Mouse (Mus musculus) embryo, embryonic 10 days (tissue): ENCODE data around the gene Gm21983.

Experiments
- DNase-seq: peaks from one replicate; pipeline ENCODE4 v3.0.0-alpha.2; 2015; ENCODE audit warnings: low spot score

Gm21983 gene

DNA sequence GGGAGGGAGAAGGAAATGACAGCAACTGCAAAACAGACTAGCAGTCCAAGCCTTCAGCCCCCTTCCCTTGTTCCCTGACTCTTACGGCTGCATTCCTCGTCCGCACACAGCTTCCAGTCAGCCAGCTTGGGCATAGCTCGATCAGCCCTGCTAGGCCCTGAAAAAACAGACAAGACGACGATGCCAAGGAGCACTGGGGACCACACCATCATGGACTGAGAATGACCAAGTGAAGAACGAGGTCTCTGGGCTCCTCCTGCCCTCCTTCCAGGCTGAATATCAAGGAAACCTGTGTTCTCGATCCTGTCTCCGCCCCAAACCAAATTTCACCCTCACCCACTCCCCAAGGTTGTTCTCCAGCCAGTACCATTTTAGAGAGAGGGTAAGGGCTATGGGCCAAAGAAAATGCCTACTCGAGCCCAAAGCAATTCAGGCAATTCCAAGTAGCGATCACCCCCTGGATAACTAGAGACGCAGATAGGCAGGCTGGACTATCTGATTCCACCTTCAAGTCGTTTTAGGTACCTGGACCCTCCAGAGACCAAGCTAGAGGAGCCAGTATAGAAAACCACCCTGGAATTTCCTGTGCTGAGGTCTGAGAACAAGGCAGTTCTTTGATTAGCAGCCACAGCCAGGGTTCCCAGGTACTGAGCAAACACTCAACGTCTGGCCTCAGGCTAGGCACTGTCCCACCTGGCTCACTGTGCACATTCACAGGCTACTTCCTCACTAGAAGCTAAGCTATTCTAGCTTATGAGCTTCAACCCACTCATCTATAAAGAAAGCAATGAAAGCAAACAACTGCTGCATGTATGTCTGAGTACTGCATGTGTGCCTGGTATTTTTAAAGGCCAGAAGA is at the start of gene Gm21983, which contains the start of gene Mia:
Gene Gm21983 (minus strand): TSS at position 250 of the 859 bp plus-strand sequence.
Gene Mia (minus strand): TSS at position 321 of the 859 bp plus-strand sequence.
- DNase-seq = no peak

DNA sequence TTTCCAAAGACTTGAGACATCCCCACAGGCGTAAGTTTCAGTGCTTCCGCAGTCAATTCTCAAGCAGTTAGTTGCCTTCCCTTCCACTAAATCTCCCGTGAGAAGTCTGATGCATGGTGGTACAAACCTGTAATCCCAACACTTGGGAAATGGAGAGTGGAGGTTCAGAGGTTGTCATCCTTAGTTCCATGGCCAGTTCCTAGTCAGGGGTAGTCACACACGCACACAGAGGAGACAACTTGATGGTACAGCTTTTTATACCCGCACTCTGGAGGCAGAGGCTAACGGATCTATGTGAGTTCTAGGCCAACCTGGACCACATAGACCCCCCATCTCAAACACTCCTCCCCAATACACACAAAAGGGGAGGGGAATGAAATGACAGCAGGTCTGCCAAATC is 48.0 kb upstream of the Gm21983 start:
- no peak for DNase-seq

DNA sequence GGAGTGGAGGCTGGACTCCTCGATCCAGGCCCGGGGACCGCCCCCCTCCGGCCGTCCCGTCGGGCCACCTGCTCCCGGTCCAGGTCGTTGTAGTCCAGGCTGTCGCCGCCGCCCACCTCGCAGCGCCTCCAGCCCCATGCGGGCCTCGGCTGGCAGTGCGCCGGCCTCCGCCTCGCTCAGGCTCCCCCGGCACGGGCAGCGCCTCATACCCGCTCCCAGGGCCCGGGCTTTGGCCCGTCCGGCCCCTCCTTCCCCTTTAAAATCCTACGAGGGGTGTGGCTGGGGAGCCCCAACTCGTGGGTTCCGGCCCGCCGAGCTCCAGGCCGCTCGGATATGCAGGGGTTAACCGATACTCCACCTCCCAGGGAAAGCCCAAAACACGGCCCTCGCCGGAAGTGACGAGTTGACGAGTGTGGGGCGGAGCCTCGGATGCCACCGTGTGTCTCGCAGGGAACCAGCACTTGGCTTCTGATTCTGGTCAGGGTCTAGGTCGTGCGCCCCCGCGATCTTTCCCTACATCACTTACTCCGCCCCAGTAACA is 47.5 kb upstream of the Gm21983 start, which contains the start of gene Itpkc:
Gene Itpkc (minus strand): TSS at position 381 of the 541 bp plus-strand sequence.
- peak; percentile 99 for DNase-seq

DNA sequence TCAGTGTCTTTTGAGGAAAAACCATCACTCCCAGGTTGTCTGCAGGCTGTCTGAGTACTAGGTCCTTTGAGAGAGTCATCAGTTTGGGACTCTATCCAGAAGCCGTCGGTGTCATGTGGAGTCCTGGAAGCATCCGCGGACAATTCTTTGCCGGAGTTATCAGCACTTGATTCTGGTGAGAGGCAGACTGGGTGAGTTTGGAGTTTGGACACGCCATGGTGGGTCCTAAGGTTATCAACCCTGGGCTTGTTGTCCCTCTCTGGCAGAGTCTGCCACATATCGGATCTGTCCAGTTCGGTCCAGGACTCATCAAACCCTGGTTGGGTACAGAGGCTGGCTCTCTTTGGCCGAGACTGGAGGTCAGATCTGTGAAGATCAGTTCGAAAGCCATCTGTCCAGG is 46.8 kb upstream of the Gm21983 start:
- no peak for DNase-seq

DNA sequence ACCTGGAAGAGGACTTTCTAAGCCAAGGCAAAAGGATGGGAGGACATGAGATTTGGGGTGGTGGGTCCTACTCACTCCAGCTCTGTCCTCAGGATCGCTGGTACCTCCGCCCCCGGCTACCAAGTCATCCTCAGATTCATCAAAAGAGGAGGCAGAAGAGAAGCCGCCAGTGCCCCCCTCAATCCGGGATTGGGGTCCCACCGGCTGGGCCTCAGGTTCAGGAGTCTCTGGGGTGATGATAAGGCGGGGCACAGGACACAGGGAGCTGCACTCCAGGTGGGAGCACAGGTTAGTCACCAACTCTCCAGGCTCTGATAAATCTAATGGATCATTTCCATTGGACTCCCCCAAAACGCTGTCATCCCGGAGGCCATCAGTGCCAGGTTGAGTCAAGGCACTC is 46.4 kb upstream of the Gm21983 start:
- no peak for DNase-seq

DNA sequence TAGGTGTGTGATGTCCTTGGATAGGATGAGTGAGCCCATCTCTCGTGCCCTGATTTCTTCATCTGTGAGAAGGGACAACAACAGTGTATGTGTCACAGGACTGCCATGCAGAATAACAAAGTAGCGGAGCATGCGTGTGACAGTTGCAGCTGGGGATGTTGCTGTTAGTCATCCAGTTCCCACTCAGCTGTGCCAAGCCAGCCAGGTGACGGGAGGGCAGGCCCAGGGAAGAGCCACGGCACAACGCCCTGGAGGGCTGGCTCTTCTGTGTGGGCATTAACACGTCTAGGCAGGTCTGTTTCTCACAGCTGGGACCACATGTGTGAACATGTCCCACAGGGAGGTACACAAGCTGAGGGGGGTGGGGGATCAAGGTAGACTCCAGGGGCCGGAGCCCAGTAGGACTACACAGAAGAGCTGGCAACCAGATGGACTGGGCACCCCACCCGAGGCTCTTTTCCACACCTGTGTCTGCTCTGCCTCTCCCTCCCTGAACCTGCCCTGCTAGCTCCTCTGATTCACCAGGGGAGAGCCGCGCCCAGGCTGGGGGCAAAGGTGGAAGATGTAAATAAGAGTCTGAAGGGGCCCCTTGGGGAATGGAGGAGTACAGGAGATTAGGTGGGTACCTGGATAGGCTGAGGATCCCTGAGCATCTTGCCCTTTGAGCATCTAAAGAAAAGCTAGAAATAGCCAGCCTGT is 44.1 kb upstream of the Gm21983 start:
- no peak for DNase-seq

DNA sequence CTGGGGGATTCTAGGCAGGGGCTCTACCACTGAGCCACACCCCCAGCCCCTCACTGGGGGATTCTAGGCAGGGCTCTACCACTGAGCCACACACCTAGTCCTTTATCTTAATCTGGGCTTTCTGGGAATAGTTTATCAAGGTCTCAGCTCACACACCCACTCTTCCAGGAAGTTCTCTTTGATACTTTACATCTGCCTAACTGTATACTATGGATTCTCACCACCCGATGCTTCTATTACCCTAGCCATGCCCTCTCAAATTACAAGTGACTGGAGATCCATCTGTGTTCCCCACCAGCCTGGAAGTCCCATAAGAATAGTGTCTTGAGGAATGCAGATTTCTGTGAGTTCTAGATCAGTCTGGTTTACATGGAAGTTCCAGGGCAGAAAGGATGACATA is 41.7 kb upstream of the Gm21983 start:
- no peak for DNase-seq

DNA sequence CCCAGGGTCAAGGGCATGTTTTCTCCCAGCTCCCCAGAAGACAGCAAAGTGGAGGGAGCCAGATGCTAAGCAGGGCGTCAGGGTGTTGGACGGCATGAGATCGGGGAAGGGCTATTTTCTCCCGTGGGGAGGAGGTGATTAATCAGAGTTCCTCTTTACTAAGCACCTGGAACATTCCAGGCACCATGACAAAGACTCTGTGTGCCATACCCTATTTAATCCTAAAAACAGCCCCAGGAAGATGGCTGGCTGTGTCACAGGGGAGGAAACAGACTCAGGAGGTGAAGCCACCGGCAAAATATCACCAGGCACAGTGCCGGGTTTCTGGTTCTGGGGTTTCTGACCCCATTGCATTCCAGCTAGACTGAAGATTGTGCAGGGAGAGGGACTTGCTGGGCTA is 41.1 kb upstream of the Gm21983 start:
- no peak for DNase-seq

DNA sequence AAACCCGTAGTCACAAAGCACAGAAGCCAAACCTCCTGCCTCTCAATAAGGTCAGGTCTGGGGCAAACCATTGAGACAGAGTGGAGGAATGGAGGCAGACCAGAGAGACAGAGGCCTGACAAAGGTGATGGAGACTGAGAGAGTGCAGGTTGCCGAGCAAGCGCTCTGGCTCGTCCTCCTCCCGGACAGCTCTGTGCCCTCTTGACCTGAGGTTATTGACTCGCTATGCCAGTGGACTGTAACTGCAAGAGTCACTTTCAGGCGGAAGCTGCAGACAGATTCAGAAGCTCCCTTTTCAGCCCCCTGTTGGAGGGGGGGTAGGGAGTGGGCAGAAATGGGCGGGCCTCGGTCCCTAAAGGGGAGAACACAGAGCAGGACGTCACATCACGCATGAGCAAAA is 39.1 kb upstream of the Gm21983 start:
- DNase-seq = no peak

DNA sequence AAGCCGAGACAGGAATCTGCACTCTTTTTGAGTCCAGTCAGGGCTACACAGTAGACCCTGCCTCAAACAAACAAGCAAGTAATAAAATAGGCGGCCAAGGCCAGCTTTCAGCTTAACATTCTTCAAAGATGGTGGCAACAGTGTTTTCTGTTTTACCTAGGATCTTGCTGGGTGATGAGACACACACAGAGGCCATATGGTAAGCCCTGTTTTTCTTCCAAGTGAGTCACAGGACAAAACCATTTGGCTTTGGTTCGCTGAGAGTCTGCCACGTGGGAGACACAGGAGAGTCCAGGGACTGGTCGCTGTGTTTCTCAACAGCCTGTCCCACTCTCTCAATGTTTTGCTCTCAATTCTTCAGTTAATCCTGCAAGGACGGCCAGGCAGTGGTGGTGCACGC is 37.7 kb upstream of the Gm21983 start:
- no peak for DNase-seq

DNA sequence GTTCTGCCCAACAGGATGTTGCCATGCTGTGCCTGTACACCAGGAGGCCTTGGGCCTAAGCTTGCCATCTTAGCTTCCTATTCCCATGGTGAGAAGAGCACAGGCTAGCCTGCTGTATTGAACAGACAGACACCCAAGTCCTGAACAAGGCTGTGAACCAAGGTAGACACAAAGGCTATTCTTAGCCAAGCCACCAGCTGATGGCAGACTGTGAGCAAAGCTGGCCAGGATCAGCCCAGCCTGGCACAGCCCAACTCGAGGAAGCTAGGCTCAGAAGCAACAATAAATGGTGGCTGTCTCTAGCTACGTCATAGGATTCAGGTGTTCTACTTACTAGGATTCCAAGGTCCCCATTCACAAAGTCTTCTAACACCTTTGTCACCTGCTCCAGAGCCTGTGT is 31.7 kb upstream of the Gm21983 start:
- DNase-seq = no peak

DNA sequence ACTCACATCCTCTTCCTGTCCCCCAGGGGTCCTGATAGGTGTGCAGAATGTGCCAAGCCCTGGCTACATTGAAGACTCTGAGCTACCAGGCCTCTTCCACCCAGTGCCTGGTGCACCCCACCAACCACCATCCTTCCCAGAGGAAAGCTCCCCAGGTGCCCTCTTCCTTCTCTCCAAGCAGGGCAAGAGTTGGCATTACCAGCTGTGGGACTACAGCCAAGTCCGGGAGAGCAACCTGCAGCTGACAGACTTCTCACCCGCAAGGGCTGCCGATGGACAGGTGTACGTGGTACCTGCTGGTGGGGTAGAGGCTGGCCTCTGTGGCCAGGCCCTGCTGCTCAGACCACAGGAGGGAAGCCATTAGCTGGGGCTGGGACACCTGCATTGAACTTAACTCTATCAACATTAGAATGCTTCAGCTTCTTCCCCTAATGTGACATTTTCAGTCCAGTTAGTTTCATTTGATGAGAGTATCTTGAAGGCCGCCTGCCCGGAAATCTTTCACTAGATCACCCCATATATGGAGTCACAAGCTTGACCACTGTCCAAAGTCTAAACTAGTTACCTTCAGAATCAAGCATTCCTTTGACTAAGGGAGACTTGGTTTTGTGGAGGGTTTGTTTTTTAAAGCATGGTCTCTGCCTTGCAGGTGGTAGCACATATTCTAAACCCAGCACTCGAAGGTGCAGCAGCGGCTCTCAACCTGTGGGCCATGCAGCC is 23.0 kb upstream of the Gm21983 start:
- no peak for DNase-seq

DNA sequence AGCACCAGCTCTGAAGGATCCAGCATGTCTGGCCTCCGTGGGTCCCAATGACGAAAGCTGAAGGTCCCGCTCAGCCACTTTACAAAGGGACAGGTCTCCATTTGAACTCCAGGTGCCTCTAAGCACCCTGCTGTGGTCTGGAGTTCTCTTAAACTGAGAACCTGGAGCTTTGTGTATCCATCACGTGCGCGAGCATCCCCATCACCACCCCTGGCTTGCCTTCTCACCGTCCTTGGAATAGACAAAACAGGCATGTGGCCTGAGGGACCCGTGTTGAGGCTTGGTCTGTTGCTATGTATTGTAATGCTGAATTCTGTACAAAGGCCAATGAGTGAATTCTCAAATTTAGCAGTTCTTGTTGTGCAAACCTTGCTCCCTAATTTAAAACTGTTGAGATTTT is 17.9 kb upstream of the Gm21983 start:
- DNase-seq = no peak

DNA sequence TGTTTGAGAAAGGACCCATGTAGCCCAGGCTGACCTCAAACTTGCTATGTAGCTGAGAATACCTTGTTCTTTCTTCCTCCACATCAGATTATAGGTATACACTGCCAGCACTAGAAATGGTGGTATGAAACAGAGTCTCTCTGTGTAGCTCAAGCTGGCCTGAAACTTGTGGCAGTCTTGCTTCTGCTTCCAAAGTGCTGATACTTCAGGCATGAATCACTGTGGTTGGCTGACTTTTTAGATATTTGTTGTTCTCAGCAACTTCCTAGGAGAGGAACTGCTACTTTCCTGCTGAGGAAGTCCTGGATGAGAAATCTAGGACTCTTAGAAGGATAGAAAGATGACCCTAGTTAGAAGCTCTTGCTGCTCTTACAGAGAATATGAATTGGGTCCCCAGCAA is 17.5 kb upstream of the Gm21983 start:
- no peak for DNase-seq

DNA sequence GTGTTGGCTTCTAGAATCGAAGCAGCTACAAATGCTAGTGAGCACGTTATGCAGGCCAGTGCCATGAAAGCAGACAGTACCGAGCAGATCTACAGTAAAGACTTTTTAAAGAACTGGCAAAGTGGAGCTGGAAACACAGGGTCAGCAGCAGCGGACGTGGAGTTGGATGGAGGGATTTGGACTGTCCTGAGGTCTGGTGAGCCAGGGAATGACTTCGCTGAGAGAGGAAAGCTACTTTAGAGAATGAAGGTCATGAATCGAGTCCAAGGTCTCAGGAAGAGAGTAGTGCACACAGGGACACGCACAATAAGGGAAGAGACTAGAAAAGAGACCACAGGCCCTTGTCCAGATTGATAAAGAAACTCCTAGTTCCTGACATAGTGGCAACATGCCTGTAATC is 16.7 kb upstream of the Gm21983 start:
- no peak for DNase-seq

DNA sequence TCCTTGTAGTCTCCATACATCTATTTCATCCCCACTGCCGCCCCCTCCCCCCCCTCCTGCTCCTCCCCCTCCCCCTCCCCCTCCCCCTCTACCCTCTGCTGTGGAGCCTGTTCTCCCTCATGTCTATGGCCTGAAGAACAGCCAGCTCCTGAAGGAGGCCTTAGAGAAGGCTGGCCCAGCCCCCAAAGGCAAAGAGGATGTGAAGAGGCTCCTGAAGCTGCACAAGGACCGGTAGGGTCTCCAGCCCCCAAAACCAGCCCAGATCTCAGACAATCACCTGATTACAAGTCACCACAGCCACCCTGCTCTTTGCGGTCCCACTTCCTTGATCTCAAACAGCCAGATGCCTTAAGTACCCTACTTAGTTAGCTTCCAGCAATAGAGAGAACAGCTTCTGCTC is 16.2 kb upstream of the Gm21983 start:
- no peak for DNase-seq

DNA sequence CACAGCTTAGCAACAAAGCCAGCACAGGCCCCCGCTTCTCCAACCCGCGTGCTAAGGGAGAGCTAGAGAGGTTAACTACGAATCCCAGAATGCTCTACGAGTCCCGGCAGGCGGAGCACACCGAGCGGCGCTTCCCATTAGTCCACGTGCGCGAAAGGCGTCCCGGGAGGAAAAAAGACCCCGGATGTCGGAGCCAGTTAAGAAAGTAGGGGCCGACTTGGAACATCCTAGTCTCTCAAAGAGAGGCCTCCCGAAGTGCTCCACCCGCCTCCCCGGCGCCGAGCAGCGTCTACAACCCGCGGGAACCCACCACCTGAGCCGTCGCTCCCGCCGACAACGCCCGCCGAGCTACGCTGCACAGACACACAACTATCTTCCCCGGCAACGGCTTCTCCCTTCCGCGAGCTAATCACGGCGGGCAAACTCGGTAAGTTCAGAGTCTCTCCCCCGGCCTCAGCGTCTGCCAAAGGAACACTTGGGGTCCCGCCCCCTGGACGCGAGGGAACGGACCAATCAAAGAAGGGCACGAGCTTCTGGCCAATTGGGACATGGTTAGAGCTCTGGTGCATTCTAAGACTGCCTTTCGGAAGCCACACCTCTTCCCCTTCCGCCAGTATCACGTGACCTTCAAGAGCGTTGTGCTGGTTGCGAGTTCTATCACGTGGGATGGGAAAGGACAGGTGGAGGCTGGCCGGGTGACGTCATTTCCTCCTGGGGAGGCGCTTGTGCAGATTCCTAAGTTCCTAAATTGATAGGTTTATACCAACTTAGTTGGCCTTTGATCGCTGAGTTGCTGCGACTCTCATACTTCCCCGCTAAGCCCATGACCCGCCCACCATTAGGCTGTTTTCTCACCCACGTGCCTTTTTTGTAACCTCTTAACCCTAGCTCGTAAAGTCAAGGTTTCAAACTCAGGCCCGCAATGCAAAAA is 15.1 kb upstream of the Gm21983 start, which contains the start of the genes BC024978 and Snrpa:
Gene BC024978 (plus strand): TSS at position 101 of the 931 bp plus-strand sequence.
Gene Snrpa (minus strand): TSS at position 591 of the 931 bp plus-strand sequence.
- DNase-seq = peak; percentile 99

DNA sequence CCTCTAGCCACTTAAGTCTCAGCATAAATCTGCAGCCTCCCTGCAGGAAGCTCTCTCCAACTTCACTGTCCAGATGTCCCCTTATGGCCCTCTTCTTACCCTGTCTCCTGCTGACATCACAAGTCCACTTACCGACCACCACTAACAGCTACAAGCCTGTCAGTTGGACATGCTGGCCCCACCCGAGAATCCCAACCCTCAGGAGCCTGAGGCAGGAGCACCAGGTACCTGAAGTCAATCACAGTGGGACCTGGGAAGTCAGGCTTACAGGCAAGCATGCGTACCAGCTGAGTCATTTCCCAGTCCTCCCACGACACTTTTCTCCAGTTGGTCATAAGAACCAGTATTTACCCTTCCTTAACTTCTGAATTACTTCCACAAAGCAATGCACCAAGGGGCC is 12.8 kb upstream of the Gm21983 start:
- DNase-seq = no peak

DNA sequence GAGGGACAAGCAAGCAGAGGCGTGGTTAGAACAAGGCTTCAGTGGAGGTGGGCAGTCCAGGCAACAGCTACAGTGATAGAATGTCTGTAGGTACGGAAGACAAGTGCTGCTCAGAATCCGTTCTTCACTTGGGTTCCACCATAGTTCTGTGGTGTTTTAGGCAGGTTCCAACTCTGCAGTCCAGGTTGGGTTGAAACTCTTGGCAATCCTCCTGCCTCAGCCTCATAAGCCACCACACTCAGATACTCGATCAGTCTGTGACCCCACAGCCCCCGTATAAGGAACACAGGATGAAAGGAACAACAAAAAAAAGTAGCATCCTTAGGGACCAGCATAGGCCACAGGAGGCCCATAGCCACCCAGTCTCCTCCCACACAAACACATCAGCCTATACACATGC is 11.5 kb upstream of the Gm21983 start:
- no peak for DNase-seq

DNA sequence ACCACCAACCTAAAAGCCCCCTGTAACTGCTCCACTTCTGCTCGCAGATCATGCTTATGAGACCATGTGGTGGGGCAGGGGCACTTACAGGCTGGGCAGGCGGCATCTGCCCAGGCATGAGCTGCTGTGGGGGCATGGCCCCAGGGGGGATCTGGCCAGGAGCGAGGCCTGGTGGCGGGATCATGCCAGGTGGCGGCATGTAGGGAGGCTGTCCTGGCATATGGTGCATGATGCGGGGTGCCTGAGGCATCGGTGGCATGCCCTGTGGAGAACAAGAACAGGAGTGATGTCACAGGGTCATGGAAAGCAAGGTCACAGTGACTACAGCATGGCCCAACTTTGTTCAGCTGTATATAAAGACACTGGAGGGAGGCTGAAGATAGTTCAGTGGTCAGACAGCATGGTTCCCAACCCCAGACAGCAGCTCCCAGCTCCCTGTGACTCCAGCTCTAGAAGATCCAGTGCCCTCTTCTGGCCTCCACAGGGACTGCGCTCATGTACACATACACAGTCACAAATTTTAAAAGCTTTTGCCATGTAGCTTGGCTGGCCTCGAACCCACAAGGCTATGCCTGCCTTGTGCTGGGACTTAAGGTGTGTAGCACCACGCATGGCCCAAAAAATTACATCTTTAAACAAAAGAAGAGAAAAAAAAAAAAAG is 8.5 kb upstream of the Gm21983 start:
- no peak for DNase-seq

DNA sequence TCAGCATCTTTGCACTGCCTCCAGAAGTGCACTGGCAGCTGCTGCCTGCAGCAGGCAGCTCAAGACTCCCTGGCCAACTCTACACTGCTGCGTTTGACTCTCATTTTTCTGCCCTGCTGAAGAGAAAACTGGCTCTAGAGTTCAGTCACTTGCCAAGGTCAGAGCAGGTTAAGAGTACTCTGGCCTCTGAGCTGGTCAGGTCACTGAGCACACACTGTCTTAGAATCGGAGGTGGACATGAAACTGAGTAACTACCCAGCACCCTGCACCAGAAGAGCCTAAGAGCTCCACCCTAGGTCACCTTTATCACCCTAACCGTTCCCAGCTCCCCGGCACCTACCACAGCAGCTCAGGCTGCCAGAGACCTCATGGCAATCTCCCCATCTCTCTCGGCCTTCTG is 5.1 kb upstream of the Gm21983 start:
- no peak for DNase-seq
